Mouse (Mus musculus) testis, postnatal 10 days (tissue): ENCODE data around the gene Atxn3.

Source experiments
- DNase-seq: peaks from one replicate; pipeline ENCODE4 v3.0.0; 2021; ENCODE audit warnings: low spot score

Atxn3 gene

DNA sequence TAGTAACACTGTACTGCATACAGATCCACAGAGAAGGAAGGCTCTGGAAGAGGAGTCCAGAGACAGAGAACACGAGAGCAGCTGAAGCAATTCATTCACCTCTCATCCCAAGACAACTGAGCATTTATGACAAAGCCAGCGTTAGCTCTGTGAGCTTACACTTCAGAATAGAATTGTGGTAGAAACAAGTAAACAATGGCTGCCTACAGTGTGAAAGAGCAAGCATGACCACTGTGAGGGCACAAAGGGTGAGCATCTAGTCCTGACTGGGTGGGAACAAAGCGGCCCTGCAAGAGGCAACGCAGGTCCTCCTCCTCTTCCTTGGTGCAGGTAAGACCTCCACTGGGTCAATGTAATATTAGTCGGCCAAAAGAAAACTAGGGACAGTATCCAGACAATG lies 67.0 kb downstream of the Atxn3 start:
- no peak for DNase-seq

DNA sequence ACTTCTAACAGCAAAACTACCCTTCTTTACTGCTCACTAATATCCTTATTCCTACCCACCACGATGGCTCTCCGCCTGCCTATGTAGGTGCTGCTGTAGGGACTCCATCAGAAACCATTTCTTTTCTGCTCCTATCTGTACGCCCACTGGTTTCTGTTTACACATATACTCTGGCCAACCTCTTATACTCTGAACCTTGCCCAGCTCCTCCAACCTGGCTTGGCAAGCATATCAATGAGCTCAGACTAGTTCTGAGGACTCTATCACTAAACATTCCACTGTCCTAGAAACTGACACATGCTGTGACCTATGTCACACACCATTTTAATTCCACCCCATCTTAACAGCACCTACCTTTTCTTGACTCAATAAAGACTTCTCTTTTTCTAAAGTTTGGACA lies 68.7 kb downstream of the Atxn3 start:
- DNase-seq = no peak

DNA sequence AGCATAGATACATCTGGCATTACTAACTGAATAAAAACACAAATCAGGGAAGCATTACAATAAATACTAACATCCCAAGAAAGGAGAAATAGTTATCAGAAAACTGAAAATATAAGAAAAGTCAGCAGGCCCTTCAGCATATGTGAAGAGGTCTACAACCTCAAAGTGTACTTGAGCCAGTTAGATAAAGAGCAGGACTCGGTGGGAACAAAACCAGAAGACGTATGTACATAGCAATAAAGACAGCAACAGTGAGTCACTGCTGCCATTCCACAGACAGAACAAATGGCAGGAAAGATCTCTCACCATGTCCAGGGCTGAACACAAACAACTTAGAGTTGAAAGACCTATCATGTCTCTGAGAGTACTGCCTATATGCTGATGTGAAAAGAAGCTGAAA lies 69.7 kb downstream of the Atxn3 start:
- no peak for DNase-seq

DNA sequence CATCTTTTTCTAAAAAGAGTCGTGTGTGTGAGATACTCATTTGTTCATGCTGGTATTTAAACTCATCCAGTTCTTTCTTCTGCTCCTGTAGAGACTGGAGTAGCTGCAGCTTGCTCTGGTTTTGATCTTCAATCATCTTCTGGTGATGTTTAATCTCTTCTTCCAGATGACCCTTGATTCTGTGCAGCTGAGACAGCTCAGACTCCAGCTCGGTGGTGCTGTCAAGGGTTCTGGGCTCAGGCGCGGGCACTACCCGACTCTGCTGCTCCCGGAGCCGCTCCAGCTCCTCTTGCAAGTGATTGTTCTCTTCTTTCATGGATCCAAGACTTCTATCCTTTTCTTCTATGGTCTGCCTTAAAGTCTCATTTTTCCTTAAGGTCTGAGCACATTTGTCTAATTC lies 73.1 kb downstream of the Atxn3 start:
- no peak for DNase-seq

DNA sequence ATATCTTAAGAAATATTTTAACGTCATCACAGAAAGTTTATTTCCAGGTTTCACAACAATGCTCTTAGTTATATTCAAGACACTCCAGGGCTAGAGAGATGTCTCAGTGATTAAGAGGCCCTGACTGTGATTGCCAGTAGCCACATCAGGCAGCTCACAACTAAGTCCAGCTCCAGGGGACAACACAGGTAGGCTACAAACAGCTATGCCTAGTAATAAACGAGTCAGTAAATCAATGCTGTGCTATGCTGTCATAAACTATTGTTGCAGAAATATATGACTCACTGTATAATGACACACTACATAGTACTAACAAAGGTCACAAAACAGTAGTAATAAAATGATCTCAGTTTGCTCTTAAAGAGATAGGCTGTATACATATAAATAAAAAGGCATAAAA lies 81.7 kb downstream of the Atxn3 start:
- DNase-seq = no peak

DNA sequence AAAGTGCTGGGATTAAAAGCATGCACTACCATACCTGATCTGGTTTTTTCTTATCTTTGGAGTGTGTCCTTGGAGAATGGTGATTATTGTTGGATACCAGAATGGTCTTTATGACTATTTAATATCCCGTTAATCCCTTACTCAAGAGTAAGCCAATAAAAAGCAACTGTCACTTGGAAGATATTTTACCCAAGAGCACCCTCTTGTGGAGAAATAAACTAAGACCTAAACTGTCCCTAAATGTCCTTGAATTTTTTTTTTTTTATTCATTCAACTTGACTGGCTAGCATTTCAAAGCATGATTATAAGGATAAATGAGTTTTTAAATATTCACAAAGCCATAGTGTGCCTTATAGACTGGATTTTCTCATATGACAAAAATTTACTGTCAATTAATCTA lies 82.9 kb downstream of the Atxn3 start:
- DNase-seq = no peak
